Mouse (Mus musculus): Measurements from ENCODE around the gene Gatb. TPM values are rescaled to one million over a fixed set of nuclear protein-coding genes. Genes with fewer than 3 reads are reported as not detected.

The Gatb gene
- 37.4 and 41.4 TPM in 2 replicates for polyA plus RNA-seq (2016; fragmentation: Nextera tagmentation; extraction: Ambion mirVana)

GRCm38 (mm10) chr3:85573864-85574830 is at the start of gene Gatb:
Gatb (plus strand) TSS chr3:85574119.
- Histone ChIP-seq H3K27ac (ENCODE audit: poor library complexity, severe bottlenecking) (peak within 1 kb of the TSS; percentile 71), H3K9me3 (replicated peaks) (no peaks in the 10 kb centered on the region), H3K9ac (peak within 1 kb of the TSS; percentile 79), H3K4me3 (peak within 1 kb of the TSS; percentile 66), H3K4me2 (peak within 1 kb of the TSS; percentile 84), H3K36me3 (no peaks in the 10 kb centered on the region), H3K4me1 (replicated peaks) (no peaks in the 10 kb centered on the region), H3K27me3 (replicated peaks) (no peaks in the 10 kb centered on the region)
- 2% methylated on average over 41 of the region's 41 CpGs for WGBS
- ATAC-seq (ENCODE audit: insufficient number of reproducible peaks, low FRiP score), result peak; percentile 99

DNA sequence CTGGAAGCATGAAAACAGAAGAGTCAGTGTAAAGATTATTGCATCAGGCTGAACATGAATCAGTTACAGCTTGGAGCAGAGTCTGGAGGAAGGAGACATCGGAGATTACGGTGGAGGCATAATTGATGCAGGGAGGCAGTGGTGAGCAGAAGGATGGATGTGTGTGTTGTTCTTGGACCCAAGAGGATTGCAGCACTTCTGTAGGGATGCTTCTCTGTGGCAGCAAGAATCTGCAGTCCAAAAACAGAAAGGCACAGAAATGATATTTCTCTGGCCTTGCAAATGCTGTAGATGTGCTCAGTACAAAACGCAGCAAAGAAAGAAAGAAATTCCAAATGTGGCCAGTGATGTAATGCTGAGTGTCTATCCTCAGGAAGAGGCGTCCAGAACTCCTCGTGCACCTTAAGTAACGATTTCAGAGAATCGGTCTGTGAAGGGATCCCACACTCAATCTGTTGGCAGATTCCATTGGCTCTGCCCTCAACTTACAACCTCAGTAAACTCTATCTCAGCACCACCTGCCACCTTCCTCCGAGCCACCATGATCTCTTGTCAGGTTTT is 43.2 kb upstream of the Gatb start:
- no peak overlapping the region for H3K9ac ChIP-seq
- no peak overlapping the region for H3K4me2 ChIP-seq
- no peaks in the 10 kb centered on the region for H3K9me3 ChIP-seq (replicated peaks)
- H3K4me1 ChIP-seq (replicated peaks), result 0 out of 2 replicates have a peak, but pooled peaks cover 3% of the 10 kb centered on the region
- whole genome bisulfite sequencing, result 74% methylated on average over 8 of the region's 8 CpGs
- H3K36me3 ChIP-seq, result no peaks in the 10 kb centered on the region
- H3K27ac ChIP-seq (ENCODE audit: poor library complexity, severe bottlenecking), result no peak overlapping the region
- H3K27me3 ChIP-seq (replicated peaks), result no peaks in the 10 kb centered on the region
- no peak overlapping the region for H3K4me3 ChIP-seq
- no peak for ATAC-seq (ENCODE audit: insufficient number of reproducible peaks, low FRiP score)

GRCm38 (mm10) chr3:85532376-85532775 is 41.5 kb upstream of the Gatb start:
- Histone ChIP-seq H3K27me3 (replicated peaks) (no peaks in the 10 kb centered on the region), H3K9ac (no peak overlapping the region), H3K4me2 (no peak overlapping the region), H3K4me1 (replicated peaks) (0 out of 2 replicates have a peak, but pooled peaks cover 3% of the 10 kb centered on the region), H3K36me3 (no peaks in the 10 kb centered on the region), H3K4me3 (no peak overlapping the region), H3K9me3 (replicated peaks) (no peaks in the 10 kb centered on the region), H3K27ac (ENCODE audit: poor library complexity, severe bottlenecking) (no peak overlapping the region)
- 76% methylated on average over 3 of the region's 3 CpGs for WGBS
- no peak for ATAC-seq (ENCODE audit: insufficient number of reproducible peaks, low FRiP score)

DNA sequence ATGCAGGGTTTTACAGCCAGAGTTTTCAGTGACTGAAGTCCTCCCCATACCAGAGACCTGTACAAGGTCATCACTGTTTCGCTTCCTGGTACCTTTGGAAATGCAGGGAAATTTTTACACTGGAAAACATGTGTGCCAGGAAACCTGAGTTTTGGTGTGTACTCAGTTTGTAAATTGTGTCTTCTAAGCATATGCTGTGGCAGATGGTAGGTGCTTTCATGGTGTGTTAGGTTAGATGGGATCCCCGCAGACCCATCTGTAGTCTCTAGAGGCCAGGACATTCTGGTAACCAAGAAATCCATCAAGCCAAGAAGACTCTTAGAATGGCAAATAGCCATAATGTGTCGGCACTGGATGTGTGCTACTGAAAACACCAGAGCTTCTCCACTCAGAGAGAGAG is 38.9 kb upstream of the Gatb start:
- Histone ChIP-seq H3K9ac (no peak overlapping the region), H3K27me3 (replicated peaks) (no peaks in the 10 kb centered on the region), H3K4me1 (replicated peaks) (0 out of 2 replicates have a peak, but pooled peaks cover 3% of the 10 kb centered on the region), H3K27ac (ENCODE audit: poor library complexity, severe bottlenecking) (no peak overlapping the region), H3K36me3 (no peaks in the 10 kb centered on the region), H3K9me3 (replicated peaks) (no peaks in the 10 kb centered on the region), H3K4me3 (no peak overlapping the region), H3K4me2 (no peak overlapping the region)
- no peak for ATAC-seq (ENCODE audit: insufficient number of reproducible peaks, low FRiP score)
- WGBS, result 83% methylated on average over 3 of the region's 3 CpGs

GRCm38 (mm10) chr3:85535621-85536520 is 38.0 kb upstream of the Gatb start:
- no peak overlapping the region for H3K9ac ChIP-seq
- no peaks in the 10 kb centered on the region for H3K36me3 ChIP-seq
- H3K9me3 ChIP-seq (replicated peaks), result no peaks in the 10 kb centered on the region
- H3K27me3 ChIP-seq (replicated peaks), result no peaks in the 10 kb centered on the region
- WGBS, result 86% methylated on average over 11 of the region's 11 CpGs
- H3K4me3 ChIP-seq, result no peak overlapping the region
- ATAC-seq (ENCODE audit: insufficient number of reproducible peaks, low FRiP score), result no peak
- H3K27ac ChIP-seq (ENCODE audit: poor library complexity, severe bottlenecking), result no peak overlapping the region
- no peak overlapping the region for H3K4me2 ChIP-seq
- H3K4me1 ChIP-seq (replicated peaks), result 0 out of 2 replicates have a peak, but pooled peaks cover 3% of the 10 kb centered on the region

DNA sequence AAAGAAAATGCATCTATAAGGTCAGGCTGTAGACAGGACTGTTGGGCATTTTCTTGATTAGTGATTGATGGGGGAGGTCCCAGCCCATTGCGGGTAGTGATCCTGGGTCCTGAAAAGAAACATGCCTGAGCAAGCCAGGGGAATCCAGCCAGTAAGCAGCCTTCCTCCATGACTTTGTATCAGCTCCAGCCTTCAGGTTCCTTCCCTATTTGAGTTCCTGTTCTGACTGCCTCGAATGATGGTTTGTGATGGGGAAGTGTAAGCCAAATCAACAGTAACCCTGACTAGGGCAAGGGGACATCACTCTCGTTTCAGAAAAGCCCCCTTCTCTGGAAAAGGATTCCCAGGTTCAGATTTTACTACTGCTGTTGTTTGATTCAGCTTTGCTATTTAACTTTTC is 31.2 kb upstream of the Gatb start:
- 61% methylated on average over 3 of the region's 3 CpGs for WGBS
- no peak overlapping the region for H3K9ac ChIP-seq
- no peaks in the 10 kb centered on the region for H3K4me1 ChIP-seq (replicated peaks)
- no peak for ATAC-seq (ENCODE audit: insufficient number of reproducible peaks, low FRiP score)
- H3K4me2 ChIP-seq, result no peak overlapping the region
- H3K27me3 ChIP-seq (replicated peaks), result no peaks in the 10 kb centered on the region
- H3K4me3 ChIP-seq, result no peak overlapping the region
- no peaks in the 10 kb centered on the region for H3K36me3 ChIP-seq
- H3K9me3 ChIP-seq (replicated peaks), result no peaks in the 10 kb centered on the region
- no peak overlapping the region for H3K27ac ChIP-seq (ENCODE audit: poor library complexity, severe bottlenecking)

DNA sequence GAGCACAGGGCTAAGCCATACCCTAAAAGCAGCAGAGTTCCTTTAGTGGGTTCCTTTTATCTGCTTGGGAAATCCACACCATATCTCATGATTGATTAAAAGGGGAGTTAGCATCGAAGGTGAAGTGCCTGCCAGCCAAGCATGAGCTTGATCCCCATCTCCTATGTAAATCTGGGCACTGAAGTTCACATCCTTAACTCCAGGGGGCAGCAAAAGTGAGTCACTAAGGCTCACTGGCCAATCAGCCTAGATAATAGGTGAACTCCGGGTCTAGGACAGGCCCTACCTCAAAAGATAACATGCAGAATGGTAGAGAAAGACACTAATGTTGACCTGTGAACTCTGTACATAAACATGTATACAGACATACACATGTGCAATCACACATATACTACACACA is 30.3 kb upstream of the Gatb start:
- Histone ChIP-seq H3K4me3 (no peak overlapping the region), H3K27ac (ENCODE audit: poor library complexity, severe bottlenecking) (no peak overlapping the region), H3K9me3 (replicated peaks) (no peaks in the 10 kb centered on the region), H3K36me3 (no peaks in the 10 kb centered on the region), H3K4me2 (no peak overlapping the region), H3K27me3 (replicated peaks) (no peaks in the 10 kb centered on the region), H3K4me1 (replicated peaks) (no peaks in the 10 kb centered on the region), H3K9ac (no peak overlapping the region)
- ATAC-seq (ENCODE audit: insufficient number of reproducible peaks, low FRiP score), result no peak
- 37% methylated on average over 2 of the region's 2 CpGs for WGBS

DNA sequence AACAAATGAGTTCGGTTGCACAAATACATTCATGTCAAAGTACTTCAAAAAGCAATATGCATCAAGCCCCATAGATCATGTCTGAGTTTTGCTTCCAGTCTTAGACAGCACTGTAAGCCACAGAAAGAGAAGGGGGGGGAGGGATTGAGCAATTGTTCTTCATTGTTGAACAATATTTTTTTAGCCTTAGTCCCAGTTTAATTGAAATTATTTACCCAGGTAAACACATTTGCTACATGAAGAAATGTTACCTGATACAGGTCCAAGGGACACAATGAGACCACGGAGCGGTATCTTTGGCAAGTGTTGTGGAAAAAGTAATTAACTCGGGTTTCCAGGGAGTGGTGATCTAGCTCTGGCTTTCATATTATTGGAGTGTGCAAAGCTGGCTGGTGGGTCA is 23.6 kb upstream of the Gatb start:
- Histone ChIP-seq H3K4me1 (replicated peaks) (peaks cover 24% of the 10 kb centered on the region), H3K4me2 (no peak overlapping the region), H3K36me3 (no peaks in the 10 kb centered on the region), H3K9ac (no peak overlapping the region), H3K27me3 (replicated peaks) (no peaks in the 10 kb centered on the region), H3K4me3 (no peak overlapping the region), H3K9me3 (replicated peaks) (no peaks in the 10 kb centered on the region; the same call in 1 of the 2 replicates), H3K27ac (ENCODE audit: poor library complexity, severe bottlenecking) (no peak overlapping the region)
- WGBS, result 75% methylated on average over 4 of the region's 4 CpGs
- ATAC-seq (ENCODE audit: insufficient number of reproducible peaks, low FRiP score), result no peak

DNA sequence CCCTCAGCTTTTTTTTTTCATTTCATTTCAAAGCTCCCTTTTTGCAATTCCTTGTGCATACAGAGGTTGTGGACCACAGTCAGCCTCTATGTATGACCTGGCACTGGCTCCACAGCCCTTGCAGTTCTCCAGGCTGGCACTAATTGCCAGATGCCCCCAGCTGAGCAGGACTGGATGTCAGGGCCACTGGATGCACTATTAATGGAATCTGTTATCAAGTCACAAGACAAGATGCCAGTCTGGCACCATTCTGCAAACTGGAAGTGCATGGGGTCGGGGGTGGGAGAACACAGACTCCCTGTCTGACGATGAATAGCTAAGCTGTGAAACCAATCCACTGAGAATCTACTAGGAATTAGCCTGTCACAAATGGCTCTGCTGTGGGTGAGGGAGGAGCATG is 22.6 kb upstream of the Gatb start:
- H3K9ac ChIP-seq, result no peak overlapping the region
- H3K4me2 ChIP-seq, result no peak overlapping the region
- peaks cover 24% of the 10 kb centered on the region for H3K4me1 ChIP-seq (replicated peaks)
- no peaks in the 10 kb centered on the region for H3K27me3 ChIP-seq (replicated peaks)
- no peak for ATAC-seq (ENCODE audit: insufficient number of reproducible peaks, low FRiP score)
- H3K9me3 ChIP-seq (replicated peaks), result no peaks in the 10 kb centered on the region; the same call in 1 of the 2 replicates
- H3K4me3 ChIP-seq, result no peak overlapping the region
- WGBS, result 28% methylated on average over 2 of the region's 2 CpGs
- H3K27ac ChIP-seq (ENCODE audit: poor library complexity, severe bottlenecking), result no peak overlapping the region
- no peaks in the 10 kb centered on the region for H3K36me3 ChIP-seq

DNA sequence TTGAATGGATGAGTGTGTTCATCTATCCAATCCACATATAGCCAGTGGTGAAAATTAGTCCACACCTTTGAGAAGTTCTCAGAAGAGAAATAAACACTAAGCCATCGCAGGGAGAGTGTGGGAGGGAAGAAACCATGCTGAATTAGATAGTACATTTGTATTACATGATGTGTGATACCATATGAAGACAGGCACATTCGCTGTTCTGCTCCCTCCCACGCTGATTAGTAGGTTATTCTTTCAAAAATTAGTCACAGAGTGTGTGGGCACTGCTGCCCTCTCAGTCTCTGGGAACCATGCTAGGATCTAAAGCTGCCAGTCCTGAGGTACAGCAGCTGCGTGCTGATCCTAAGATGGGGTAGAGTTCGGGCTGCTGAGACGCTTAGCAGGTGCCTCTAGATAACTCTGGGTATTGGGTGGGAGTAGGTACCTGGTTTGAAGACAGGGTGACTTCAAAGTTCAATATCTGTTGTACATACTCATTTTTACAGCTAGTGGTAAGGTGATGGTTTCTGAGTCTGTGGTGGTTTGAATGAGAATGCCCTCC is 20.1 kb upstream of the Gatb start:
- 83% methylated on average over 6 of the region's 6 CpGs for WGBS
- Histone ChIP-seq H3K4me1 (replicated peaks) (peaks cover 24% of the 10 kb centered on the region), H3K4me2 (no peak overlapping the region), H3K9me3 (replicated peaks) (no peaks in the 10 kb centered on the region; the same call in 1 of the 2 replicates), H3K4me3 (no peak overlapping the region), H3K27me3 (replicated peaks) (no peaks in the 10 kb centered on the region), H3K27ac (ENCODE audit: poor library complexity, severe bottlenecking) (no peak overlapping the region), H3K36me3 (no peaks in the 10 kb centered on the region), H3K9ac (no peak overlapping the region)
- ATAC-seq (ENCODE audit: insufficient number of reproducible peaks, low FRiP score), result no peak
